Mouse (Mus musculus) lung, postnatal 0 days (tissue): ENCODE measurements around the gene Fhad1.

Experiments used
- CTCF ChIP-seq: IDR thresholded peaks from 2 replicates; pipeline ENCODE4 v1.5.1; 2016; ENCODE audit warnings: antibody characterized with exemption, mild to moderate bottlenecking
- EP300 ChIP-seq: IDR thresholded peaks from 2 replicates; pipeline ENCODE4 v1.6.1; 2016; ENCODE audit warnings: antibody characterized with exemption, mild to moderate bottlenecking, control low read depth

DNA sequence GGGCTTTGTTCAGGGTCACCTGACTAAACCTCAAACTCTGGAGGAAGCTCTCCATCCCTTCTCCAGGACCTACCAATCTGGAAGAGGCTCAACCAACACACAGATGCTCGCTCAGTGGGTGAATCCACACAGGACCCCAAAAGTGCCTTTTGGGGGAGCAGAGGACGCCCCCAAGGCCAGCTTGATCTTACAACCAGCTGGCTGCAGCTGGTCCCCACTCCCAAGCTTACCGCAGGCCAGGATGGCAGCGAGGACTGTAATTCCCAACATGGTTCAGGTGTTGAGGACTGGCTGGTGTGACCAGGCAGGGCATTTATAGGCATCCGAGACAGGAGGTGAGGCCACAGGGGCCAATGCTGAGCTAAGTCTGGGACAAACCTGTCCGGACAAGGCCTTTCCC lies 168.9 kb downstream of the Fhad1 start, which contains the start of gene Ctrc:
- no peak for TF ChIP-seq CTCF
- no peak for TF ChIP-seq EP300
